Mouse (Mus musculus) heart, adult 2 months (tissue): ENCODE data around the gene Maf.

Experiments used
- CTCF ChIP-seq: fragments of 200-600 bp; IDR thresholded peaks from 2 replicates; pipeline ENCODE4 v1.8.1; 2022; ENCODE audit warnings: antibody characterized with exemption, mild to moderate bottlenecking, moderate library complexity
- POLR2A ChIP-seq: fragments of 200-500 bp; IDR thresholded peaks from 2 replicates; pipeline ENCODE4 v1.6.1; 2011; ENCODE audit warnings: mild to moderate bottlenecking, low read depth, low read length, control low read depth; ENCODE audit not compliant: insufficient read depth

GRCm38 (mm10) chr8:115745648-115746047, 38.1 kb upstream of the Maf start:
- TF ChIP-seq CTCF = no peak
- TF ChIP-seq POLR2A = no peak
